Mouse (Mus musculus) ovary, postnatal 10 days (tissue): ENCODE results near the gene Plcl1.

Experiments used
- DNase-seq: peaks from one replicate; pipeline ENCODE4 v3.0.0; 2022; ENCODE audit warnings: low spot score

Plcl1 gene

DNA sequence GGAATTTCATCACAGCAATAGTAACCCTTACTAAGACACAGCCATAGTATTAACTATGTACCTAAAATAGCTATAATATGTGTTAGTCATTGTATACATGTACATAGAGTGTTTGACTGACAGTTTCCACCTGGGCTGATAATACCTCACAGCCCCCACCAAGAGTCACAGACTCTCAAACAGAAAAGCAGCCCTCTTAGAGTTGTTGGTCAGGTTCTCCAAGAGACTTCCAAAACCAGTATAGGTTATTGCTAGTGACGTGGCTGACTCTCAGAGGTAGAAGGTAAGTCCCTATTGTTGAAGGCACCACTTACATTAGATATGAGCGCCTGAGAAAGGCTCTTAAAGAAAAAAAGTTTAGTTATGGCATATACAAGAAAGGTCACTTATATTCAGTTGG lies 120.0 kb downstream of the Plcl1 start:
- no peak for DNase-seq

DNA sequence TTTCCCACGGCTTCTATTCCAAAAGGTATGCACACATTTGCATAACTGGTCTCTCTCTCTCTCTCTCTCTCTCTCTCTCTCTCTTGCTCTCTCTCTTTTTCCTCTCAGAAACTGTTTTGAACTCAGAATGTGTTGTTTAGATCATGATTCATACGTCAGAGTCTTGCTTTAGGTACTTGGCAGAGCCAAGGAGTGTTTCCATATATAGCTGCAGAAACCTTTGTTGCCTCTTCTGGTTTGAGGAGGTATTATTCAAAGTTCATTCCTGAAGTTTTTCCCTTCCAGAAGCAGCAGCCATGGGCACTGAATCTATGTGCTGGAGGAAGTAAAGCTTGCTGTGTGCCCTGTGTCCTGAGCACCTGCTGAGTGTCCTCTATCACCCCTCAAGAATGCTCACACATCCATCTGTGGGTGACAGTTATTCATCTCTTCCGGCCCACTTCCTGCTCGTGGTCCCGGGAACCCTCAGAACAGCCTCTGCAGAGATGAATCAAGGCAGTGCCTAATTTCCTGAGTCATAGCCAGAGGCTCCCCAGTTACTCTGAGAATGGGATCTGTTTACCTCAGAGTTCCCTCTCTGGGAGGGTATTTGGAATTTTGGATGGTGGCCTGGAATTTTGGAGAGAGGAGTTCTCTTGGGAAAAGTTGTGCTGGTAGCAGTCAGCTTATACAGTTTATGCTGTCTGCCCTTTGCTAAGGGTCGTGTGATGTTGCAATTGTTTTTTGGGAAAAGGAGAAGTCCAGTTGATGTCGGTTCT lies 123.0 kb downstream of the Plcl1 start:
- no peak for DNase-seq

DNA sequence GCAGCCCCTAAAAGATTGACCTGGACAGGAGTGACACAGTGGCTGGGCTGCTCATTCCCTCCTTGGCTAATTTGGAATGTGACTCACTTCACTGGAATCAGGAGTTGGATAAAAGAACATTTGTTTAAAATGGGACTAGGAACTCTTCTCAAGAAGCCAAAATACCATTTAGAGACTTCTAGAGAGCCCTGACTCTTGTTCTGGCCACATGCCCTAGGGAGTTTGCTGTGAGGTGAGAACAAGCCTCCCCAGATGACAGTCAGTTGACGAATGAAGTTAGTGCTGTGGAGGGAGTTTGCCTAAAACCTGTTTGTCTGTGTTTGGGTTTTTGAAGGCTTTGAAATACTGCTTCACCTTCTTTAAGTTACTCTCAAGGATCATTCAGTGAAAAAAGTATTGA lies 128.1 kb downstream of the Plcl1 start:
- no peak for DNase-seq

DNA sequence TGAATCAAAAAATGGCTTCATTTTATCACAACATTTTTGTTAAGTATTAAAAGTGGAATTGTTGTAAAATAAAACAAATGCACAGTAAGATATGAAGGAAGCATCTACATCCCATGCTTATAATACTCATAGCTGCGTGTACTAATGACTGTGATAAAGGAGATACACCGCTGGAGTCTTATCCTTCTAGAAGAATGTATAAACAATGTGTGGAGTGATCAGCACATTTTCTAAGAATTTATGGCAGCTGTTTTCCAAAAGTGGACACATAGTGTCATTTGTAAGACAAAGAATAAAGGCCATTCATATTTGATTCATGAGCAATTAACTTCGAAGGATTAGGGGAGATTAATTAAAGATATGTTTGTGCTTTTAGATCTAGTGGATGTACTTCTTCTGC lies 148.7 kb downstream of the Plcl1 start:
- no peak for DNase-seq

DNA sequence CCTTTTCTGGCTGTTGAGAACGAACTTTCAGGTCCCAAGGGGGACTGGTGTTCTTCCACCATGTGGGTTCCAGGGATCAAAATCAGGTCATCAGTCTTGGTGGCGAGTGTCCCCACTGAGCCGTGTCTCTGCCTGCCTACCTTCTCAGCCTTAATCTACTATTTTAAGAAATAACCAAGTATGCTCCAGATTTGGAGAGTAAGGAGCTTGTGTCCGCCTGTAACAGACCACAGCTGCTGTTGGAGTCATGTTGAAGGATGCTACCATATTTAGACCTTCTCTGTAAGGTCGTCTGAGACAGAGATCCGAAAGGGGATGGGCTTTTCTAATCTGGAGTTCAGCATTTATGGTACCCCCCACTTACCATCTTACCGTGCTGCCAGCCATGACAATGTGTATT lies 152.2 kb downstream of the Plcl1 start:
- DNase-seq = no peak

DNA sequence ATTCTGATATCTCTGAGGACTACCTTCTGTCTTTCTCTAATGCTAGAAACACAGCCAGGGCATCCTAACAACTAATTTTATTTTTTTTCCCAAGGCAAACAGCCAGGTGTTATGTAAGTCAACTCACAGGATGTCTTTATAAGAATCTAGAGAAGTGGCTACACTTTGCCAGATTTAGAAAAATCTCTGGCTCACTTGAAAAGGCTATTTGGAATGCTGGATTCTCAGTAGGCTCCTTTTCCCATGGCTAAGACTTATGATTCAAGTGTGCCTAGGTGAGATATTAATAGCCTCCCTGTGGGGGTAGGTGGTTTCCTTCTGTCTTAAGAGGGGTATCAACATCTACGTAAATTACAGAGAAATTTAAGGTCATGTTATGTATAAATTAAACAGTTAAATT lies 152.7 kb downstream of the Plcl1 start:
- no peak for DNase-seq

DNA sequence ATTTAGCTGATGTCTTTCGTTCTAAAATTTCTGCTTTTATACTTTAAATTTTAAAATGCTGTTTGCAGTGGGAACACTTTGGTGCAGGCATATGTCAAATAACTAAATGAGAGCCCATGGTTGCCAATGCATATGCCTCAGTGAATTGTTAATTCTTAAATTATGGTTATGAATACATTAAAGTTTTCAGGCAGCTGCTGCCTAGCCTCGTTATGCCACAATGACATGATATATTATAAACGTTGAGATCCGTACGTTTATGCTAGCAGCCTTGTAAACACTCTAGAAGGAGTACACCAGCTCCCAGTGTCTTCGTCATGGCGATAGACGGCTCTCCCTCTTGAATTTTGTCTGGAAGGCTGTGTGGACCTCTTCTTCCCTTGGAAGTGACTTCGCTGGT lies 154.3 kb downstream of the Plcl1 start:
- DNase-seq = no peak

DNA sequence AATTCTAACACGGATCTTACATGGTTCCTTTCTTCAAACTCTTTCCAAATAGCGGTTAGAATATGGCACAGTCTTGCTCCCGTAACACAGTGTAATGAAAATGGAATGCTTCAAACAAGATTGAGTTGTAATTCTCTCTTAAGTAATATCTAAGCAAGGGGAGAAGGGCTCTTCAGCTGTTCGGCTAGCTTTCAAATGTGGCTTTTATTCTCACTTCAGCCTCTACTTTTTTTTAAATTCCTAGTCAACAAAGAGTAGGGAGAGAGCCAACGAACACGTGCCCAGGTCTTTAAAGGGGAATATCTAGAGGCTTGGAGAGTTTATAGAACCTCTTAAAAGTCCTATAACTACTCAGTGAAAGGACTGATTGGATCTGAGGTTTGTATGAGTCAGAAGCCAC lies 160.2 kb downstream of the Plcl1 start:
- DNase-seq = no peak

DNA sequence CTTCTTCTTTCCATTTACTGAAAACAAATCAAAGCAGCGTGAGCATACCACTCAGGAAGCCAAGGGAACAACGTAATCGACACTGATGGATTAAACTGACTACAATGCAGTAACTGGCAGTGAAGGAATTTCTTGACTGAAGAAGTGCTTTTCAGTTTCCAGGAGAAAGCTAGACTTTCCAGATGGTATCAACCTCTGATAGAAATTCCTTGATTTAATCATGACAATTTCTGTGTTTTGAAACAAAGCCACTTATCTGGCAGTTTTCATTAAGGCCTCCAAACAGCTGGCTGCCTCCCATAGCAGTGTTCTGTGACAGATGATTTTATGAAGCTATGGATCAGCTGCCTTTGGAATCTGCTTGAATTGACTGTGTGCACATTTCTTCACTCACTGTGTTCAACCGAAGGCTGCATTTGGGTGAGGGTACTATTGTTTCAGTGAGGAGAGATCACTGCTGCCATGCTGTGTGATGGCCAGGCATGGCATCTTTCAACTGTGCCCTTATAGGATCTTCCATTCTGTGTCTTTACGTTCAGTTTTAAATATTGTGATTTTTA lies 162.2 kb downstream of the Plcl1 start:
- no peak for DNase-seq

DNA sequence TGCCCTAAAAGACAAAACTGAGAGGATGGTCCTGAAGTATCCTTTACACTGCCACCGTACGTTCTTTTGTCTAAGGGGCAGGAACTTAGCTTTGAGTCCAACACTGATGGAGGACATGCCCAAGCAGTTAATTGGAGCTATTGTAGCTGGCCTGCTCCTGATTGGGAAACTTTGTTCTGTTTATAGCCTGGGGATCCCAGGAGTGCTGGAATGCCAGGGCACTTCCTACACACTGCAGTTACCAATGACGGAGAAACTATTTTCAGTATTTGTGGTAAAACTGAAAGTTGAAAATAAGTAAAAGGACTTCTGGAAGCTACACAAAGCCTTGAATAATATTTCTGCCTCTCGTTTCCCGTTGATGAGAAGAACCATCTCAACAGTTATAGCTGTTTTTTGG lies 164.5 kb downstream of the Plcl1 start:
- no peak for DNase-seq

DNA sequence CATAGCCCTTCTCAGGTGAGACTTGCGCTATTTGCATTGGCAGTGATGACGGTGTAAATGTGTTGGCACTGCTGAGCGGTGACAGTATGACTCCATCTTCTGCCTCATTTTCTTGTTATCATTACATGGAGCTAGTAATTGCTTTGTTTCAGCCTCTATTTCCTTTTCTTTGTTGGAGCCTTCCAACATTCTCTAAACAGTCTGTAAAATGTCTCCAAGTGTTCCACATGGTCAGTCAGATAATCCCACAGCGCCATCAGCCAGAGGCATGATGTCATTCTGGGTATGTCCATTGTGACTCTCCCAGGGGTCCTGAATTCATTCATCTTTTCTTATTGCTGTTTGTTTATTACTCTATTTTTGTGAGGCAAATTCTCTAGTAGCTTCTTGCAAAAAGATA lies 165.7 kb downstream of the Plcl1 start:
- no peak for DNase-seq

DNA sequence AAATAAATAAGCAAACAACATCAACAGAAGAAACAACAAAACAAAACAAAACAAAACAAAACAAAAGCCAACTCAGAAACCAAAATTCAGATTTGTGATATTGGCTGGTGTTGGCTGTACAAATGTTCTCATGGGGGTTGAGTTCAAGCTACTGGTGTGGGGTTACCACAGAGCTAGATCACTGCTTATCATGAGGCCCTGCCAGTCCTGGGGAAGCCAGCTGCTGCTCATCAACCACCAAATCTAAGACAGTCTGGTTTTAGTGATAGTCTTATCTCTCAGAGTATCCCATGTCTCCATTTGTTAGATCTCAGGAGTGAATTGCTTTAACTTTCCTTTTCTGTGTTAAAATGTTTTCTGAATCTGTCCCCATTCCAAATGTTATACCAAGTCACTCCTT lies 166.5 kb downstream of the Plcl1 start:
- no peak for DNase-seq

DNA sequence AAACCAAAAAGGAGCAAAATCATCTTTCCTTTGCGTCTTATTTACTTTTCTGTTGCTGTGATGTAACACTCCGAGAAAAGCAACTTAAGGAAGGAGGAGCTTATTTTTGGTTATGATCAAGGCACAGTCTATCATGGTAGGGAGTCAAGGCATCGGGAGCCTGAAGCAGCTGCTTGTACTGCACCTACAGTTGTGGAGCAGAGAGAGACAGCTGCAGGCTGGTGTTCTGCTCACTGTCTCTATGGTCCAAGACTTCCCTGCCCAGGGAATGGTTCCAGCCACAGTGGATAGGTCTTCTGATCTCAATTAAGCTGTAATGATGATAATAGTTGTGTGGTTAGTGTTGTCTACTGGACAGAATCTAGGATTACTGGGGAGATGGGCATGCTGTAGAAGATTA lies 166.9 kb downstream of the Plcl1 start:
- DNase-seq = no peak

DNA sequence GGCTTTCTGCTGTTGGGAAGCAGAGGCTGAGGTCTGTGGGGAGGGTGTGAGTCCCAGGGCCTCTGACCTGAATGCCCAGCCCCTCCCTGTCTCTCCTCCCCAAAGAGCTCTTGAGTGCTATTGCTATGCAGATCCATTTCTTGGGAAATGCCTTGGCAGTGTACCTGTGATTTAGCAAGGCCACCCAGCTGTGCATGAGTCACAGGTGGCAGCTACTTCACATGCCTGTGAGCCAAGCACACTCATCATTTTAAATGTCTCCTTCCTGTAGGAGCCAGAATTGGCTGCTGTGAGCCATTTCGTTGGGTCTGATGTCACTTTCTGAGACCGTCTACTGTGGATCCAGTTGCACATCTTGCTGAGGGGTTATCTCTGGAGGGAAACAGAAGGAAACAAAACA lies 170.2 kb downstream of the Plcl1 start:
- DNase-seq = no peak

DNA sequence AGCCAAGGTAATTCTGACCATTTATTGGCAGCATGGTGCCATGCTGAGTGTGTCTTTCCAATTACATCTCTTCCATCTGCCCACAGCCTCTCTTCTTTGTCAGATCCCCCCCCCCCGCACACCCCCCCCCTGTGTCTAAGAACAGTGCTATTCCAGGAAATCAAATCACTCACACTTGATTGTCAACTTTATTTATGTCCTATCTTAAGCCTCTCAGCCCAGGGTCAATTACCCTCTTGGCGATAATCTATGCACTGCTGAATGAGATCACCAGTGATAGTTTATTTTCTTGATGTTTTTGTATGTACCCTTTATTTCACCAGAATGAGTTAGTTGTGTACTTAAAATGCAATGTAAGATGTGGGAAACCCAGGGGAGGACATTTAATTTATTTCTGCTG lies 176.0 kb downstream of the Plcl1 start:
- no peak for DNase-seq

DNA sequence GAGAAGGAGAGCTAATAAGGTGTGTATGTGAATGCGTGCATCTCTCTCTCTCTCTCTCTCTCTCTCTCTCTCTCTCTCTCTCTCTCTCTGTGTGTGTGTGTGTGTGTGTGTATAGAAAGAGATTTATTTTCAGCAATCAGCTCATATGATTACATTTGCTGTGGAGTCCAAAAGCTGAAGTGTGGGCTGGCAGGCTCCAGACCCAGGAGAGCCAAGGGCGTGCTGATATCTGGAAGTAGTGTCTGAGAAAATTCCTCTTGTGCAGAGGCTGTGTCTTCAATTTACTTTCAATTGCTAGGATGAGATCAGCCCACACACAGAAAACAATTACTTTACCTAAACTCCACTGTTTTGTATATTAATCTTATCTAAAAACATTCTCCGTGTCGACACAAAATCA lies 179.7 kb downstream of the Plcl1 start:
- no peak for DNase-seq

DNA sequence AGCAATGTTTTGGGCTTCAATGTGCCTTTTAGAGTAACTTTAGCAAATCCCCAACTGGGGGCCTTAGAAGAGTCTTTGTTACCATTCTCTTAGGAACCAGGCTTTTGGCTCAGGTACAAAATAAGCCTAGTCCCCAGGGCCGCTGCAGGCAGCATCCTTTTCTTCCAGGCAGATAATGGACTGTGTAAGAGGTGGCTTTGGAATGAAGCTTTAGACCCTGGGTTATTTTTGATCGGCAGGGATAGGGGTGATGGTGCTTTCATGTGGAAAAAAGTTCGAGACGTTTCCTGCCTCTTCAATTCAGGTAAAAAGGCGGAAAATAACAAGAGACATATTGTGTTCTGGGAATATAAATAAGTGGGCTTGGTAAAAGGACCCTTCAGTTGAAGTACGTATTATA lies 182.4 kb downstream of the Plcl1 start:
- DNase-seq = no peak

DNA sequence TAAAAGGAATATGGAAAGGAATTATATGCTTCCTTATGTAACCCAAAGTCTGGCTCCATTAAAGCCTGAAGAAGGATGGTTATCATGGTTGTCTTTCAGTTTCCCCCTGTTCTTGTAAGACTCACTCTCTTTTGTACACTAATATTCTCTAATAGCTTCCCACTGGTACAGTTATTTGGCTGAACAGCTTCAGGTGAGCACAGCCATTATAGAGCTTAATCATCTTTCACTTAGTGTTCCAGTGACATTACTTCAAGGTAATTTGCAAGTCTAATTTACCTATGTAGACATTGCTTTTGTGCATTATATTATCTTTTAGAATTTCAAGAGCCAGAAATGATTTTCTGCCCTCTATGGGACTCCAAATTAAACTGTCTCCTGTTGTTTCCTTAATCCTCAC lies 184.3 kb downstream of the Plcl1 start:
- DNase-seq = no peak

DNA sequence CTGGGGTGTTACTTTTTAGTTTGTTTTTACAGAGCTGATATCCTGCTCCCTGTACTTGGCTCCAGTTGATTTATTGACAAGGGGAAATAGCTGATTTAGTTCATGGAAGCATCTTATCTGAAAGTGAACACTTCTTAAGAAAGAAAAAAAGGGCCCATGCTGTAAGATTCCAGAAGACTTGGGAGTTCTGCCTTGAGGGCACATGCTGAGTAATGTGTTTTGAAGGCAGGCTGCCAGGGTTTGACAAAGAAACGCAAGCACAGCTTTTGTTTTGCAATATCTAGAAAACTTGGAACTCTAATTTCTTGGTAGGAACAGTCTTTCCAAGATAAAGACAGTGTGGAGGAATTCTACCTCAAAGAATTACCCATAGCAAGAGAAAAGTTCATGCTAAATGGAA lies 194.8 kb downstream of the Plcl1 start:
- no peak for DNase-seq

DNA sequence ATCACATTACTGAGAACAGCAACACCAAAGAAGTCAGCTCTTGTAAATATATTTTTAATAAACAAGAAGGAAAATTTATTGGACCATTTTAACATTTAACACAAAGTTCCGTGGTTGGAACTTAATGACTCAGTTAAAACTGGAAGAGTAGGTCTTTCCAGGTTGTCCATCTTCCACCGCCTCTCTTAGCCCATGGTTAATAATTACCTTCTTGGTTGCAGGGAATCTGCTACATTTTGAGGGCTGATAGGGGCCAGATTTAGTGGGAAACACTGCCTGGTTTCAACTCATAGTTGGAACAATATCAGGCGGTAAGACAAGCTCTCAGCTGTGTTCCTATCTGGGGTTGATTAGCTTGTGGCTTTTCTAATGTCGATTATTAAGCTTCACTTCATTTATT lies 198.9 kb downstream of the Plcl1 start:
- DNase-seq = no peak

DNA sequence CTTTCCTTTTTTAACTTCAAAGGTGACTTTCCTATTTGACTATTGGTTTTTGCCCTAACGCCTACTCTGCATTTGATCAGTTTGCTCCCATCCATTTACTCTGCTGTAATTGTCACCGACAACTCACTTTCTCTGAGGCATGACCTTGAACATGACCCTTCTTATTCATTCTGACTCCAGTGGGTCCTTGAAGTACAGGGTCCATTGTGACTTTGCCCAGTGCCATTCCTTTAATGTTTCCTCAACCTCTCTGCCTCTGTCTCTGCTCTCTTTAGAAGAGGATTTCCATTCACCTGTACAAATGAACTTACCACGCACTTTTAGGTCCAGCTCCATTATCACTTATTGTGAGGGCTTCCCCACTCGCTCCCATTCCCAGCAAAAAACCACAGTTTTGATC lies 199.7 kb downstream of the Plcl1 start:
- no peak for DNase-seq

DNA sequence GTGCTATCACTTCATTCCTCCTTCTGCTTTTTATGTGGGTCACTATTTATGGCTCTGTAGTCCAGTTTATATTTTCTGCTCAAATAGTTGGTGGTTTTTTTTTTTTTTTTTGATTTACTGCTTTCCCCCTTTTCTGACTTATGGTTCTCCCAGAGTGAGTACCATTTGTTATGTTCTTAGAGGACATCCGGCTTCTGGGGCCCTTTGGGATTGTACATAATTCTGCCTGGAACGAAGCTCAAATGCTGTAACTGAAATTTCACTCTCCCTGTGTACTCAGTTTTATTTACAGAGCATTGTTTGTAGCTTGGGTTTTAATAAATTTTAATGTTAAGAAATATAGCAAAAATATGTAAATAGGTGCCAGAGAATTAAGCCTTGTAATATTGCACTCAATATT lies 200.2 kb downstream of the Plcl1 start:
- no peak for DNase-seq

DNA sequence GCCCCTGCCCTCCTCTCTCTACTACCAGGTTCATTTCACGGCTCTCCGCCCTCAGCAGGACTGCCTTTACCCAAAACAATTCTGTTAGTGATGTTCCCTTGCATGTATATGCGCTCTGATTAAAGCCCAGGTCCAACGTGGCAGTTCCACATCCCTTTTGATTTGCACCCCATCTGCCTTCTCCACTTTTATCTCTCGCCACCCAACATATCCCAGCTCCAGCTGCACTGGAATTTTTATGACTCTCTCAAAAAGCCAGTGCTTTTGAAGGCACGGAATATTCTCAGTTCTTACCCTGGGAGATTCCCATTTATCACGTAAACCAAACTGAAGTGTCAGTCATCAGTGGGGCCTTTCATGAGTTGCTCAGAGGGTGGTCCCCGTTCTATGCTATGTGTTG lies 200.7 kb downstream of the Plcl1 start:
- no peak for DNase-seq

DNA sequence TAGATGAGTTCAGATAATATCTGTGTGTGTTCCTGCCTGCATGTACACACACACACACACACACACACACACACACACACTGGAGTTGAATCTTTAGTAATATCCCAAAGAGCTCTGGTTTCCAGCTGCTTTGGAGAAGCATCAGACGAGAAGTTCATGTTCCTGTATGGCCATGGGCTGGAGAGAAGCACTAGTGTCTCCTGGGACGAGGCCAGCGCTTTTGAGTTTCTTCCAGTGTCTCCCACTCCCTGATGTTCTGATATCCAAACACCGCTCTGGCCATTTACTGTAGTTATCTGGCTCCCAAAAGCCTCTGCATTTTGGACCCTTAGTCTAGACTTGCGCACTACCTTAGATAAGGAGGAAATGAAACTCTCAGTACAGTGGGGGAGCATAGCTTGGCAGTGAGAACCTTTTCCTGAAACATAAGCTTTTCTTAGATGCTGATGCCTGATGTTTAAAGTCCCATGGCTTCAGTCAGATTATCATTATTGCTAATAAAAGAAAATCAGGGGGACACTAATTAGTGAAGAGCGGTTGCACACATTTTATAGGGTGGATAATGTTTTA lies 207.1 kb downstream of the Plcl1 start:
- DNase-seq = peak; percentile 29
